Mouse (Mus musculus): ENCODE measurements around the gene C1qtnf7. TPM values are rescaled to one million over a fixed set of nuclear protein-coding genes. Genes with fewer than 3 reads are reported as not detected.

C1qtnf7 gene
- polyA plus RNA-seq, 1 experiment from 2014 or later = 1.5 TPM

GRCm38 (mm10) chr5:43661997-43662961 is 146.9 kb downstream of the C1qtnf7 start, which contains the start of gene Cc2d2a:
Gene Cc2d2a (plus strand): TSS chr5:43662346.
- H3K4me1 ChIP-seq = peaks cover 26% of the 10 kb centered on the region
- no peaks in the 10 kb centered on the region for H3K9me3 ChIP-seq
- no peaks in the 10 kb centered on the region for H3K36me3 ChIP-seq
- H3K27me3 ChIP-seq (ENCODE audit: insufficient read depth, poor library complexity, severe bottlenecking) = no peaks in the 10 kb centered on the region
- peak; percentile 90 for DNase-seq (ENCODE audit: low spot score)
- WGBS = 3% methylated on average over 19 of the region's 19 CpGs
- H3K4me3 ChIP-seq = peak within 1 kb of the TSS; percentile 57
- peak within 1 kb of the TSS; percentile 90 for H3K27ac ChIP-seq

GRCm38 (mm10) chr5:43663531-43663930 is 148.2 kb downstream of the C1qtnf7 start:
- no peak for DNase-seq (ENCODE audit: low spot score)
- H3K4me3 ChIP-seq = peak overlapping the region; percentile 57
- H3K4me1 ChIP-seq = peaks cover 29% of the 10 kb centered on the region
- 56% methylated on average over 6 of the region's 6 CpGs for WGBS
- peak overlapping the region; percentile 90 for H3K27ac ChIP-seq
- no peaks in the 10 kb centered on the region for H3K9me3 ChIP-seq
- H3K36me3 ChIP-seq = no peaks in the 10 kb centered on the region
- no peaks in the 10 kb centered on the region for H3K27me3 ChIP-seq (ENCODE audit: insufficient read depth, poor library complexity, severe bottlenecking)

- H3K4me3 ChIP-seq = peak overlapping the region; percentile 43
- peak; percentile 64 for DNase-seq (ENCODE audit: low spot score)
- H3K4me1 ChIP-seq = peaks cover 29% of the 10 kb centered on the region
- no peaks in the 10 kb centered on the region for H3K27me3 ChIP-seq (ENCODE audit: insufficient read depth, poor library complexity, severe bottlenecking)
- H3K27ac ChIP-seq = peak overlapping the region; percentile 10; the same call in 1 of the 2 replicates
- no peaks in the 10 kb centered on the region for H3K9me3 ChIP-seq
- no peaks in the 10 kb centered on the region for H3K36me3 ChIP-seq
- 27% methylated on average over 5 of the region's 5 CpGs for WGBS
Measured at GRCm38 (mm10) chr5:43665144-43665543, 149.8 kb downstream of the C1qtnf7 start.

Other genes starting within 250 kb of the C1qtnf7 start
- gene Cc2d2a, start 146.8 kb downstream of the C1qtnf7 start, polyA plus RNA-seq (2016; fragmentation: Nextera tagmentation; extraction: Ambion mirVana) = 8.5 and 8.9 TPM in 2 replicates

Measured in heart, embryonic 10.5 days (tissue).